Mouse (Mus musculus): ENCODE results near the gene Dpp9. TPM values are rescaled to one million over a fixed set of nuclear protein-coding genes. Genes with fewer than 3 reads are reported as not detected.
A peak's percentile ranks its signal among the peaks of the same experiment; 100 is the strongest.

The Dpp9 gene
- total RNA-seq, 2 experiments from 2014 or later: 17.3 to 25.4 TPM

GRCm38 (mm10) chr17:56144546-56144945, 74.2 kb downstream of the Dpp9 start:
- no peak for ATAC-seq (ENCODE audit: poor library complexity, severe bottlenecking)

GRCm38 (mm10) chr17:56141702-56142605, 76.8 kb downstream of the Dpp9 start:
- no peak for ATAC-seq (ENCODE audit: poor library complexity, severe bottlenecking)

- ATAC-seq (ENCODE audit: poor library complexity, severe bottlenecking): 0 out of 2 replicates have a peak, but pooled peaks have one; percentile 20
Measured at GRCm38 (mm10) chr17:56139858-56140595, 78.7 kb downstream of the Dpp9 start, which contains the start of gene Sema6b. Sema6b (minus strand) TSS chr17:56140343.

- ATAC-seq (ENCODE audit: poor library complexity, severe bottlenecking): no peak
Measured at GRCm38 (mm10) chr17:56139355-56139754, 79.3 kb downstream of the Dpp9 start.

- ATAC-seq (ENCODE audit: poor library complexity, severe bottlenecking): no peak
Measured at GRCm38 (mm10) chr17:56137839-56138613, 80.7 kb downstream of the Dpp9 start.

Other genes with a start within 250 kb of the Dpp9 start
- gene Shd, start 248.4 kb downstream of the Dpp9 start, total RNA-seq (2015): not detected in 2 replicates
- 0.88 TPM in 1 of 2 replicates, not detected in the other for gene Shd, start 248.4 kb downstream of the Dpp9 start, total RNA-seq (2017)
- not detected in 2 replicates for gene Fsd1, start 232.4 kb downstream of the Dpp9 start, total RNA-seq (2015)
- gene Fsd1, start 232.4 kb downstream of the Dpp9 start, total RNA-seq (2017): not detected in 2 replicates
- gene Stap2, start 213.3 kb downstream of the Dpp9 start, total RNA-seq (2015): 0.25 and 0.62 TPM in 2 replicates
- gene Stap2, start 213.3 kb downstream of the Dpp9 start, total RNA-seq (2017): 0.22 and 0.24 TPM in 2 replicates
- gene Mpnd, start 213.2 kb downstream of the Dpp9 start, total RNA-seq (2015): 23.2 and 28.6 TPM in 2 replicates
- gene Mpnd, start 213.2 kb downstream of the Dpp9 start, total RNA-seq (2017): 95.5 and 112 TPM in 2 replicates
- gene Sh3gl1, start 182.3 kb downstream of the Dpp9 start, total RNA-seq (2015): 21.7 and 22.3 TPM in 2 replicates
- gene Sh3gl1, start 182.3 kb downstream of the Dpp9 start, total RNA-seq (2017): 28.4 and 35.0 TPM in 2 replicates
- 8.1 and 9.6 TPM in 2 replicates for gene Chaf1a, start 178.5 kb downstream of the Dpp9 start, total RNA-seq (2015)
- gene Chaf1a, start 178.5 kb downstream of the Dpp9 start, total RNA-seq (2017): 18.3 and 22.2 TPM in 2 replicates
- gene Ubxn6, start 143.9 kb downstream of the Dpp9 start, total RNA-seq (2015): 12.9 and 13.2 TPM in 2 replicates
- 17.0 and 30.7 TPM in 2 replicates for gene Ubxn6, start 143.9 kb downstream of the Dpp9 start, total RNA-seq (2017)
- gene Hdgfl2, start 139.3 kb downstream of the Dpp9 start, total RNA-seq (2015): 14.9 and 17.9 TPM in 2 replicates
- 43.4 and 52.8 TPM in 2 replicates for gene Hdgfl2, start 139.3 kb downstream of the Dpp9 start, total RNA-seq (2017)
- gene Plin4, start 109.1 kb downstream of the Dpp9 start, total RNA-seq (2015): 0.09 TPM in 2 replicates
- 0.18 TPM in 1 of 2 replicates, not detected in the other for gene Plin4, start 109.1 kb downstream of the Dpp9 start, total RNA-seq (2017)
- 0.18 TPM in 1 of 2 replicates, not detected in the other for gene Plin5, start 101.3 kb downstream of the Dpp9 start, total RNA-seq (2015)
- gene Plin5, start 101.3 kb downstream of the Dpp9 start, total RNA-seq (2017): 0.45 TPM in 1 of 2 replicates, not detected in the other
- 17.6 and 20.1 TPM in 2 replicates for gene Lrg1, start 96.9 kb downstream of the Dpp9 start, total RNA-seq (2015)
- 23.9 and 33.9 TPM in 2 replicates for gene Lrg1, start 96.9 kb downstream of the Dpp9 start, total RNA-seq (2017)
- gene Sema6b, start 78.6 kb downstream of the Dpp9 start, total RNA-seq (2015): 1.5 TPM in 2 replicates
- 2.0 and 2.7 TPM in 2 replicates for gene Sema6b, start 78.6 kb downstream of the Dpp9 start, total RNA-seq (2017)
- 4.3 and 4.4 TPM in 2 replicates for gene Tnfaip8l1, start 56.4 kb downstream of the Dpp9 start, total RNA-seq (2015)
- 3.2 and 4.8 TPM in 2 replicates for gene Tnfaip8l1, start 56.4 kb downstream of the Dpp9 start, total RNA-seq (2017)
- 27.0 and 32.5 TPM in 2 replicates for gene Mydgf, start 35.0 kb downstream of the Dpp9 start, total RNA-seq (2015)
- gene Mydgf, start 35.0 kb downstream of the Dpp9 start, total RNA-seq (2017): 25.7 and 29.1 TPM in 2 replicates
- 10.2 and 11.8 TPM in 2 replicates for gene Fem1a, start 37.9 kb upstream of the Dpp9 start, total RNA-seq (2015)
- gene Fem1a, start 37.9 kb upstream of the Dpp9 start, total RNA-seq (2017): 15.7 and 16.9 TPM in 2 replicates
- 14.3 and 15.0 TPM in 2 replicates for gene Ticam1, start 57.9 kb upstream of the Dpp9 start, total RNA-seq (2015)
- gene Ticam1, start 57.9 kb upstream of the Dpp9 start, total RNA-seq (2017): 6.0 and 6.1 TPM in 2 replicates
- gene Plin3, start 74.0 kb upstream of the Dpp9 start, total RNA-seq (2015): 7.1 and 9.1 TPM in 2 replicates
- 28.3 and 29.2 TPM in 2 replicates for gene Plin3, start 74.0 kb upstream of the Dpp9 start, total RNA-seq (2017)
- gene Arrdc5, start 81.4 kb upstream of the Dpp9 start, total RNA-seq (2015): not detected in 2 replicates
- gene Arrdc5, start 81.4 kb upstream of the Dpp9 start, total RNA-seq (2017): not detected in 2 replicates
- gene Uhrf1, start 84.4 kb upstream of the Dpp9 start, total RNA-seq (2015): 39.3 and 52.3 TPM in 2 replicates
- 83.7 and 101 TPM in 2 replicates for gene Uhrf1, start 84.4 kb upstream of the Dpp9 start, total RNA-seq (2017)
- gene Kdm4b, start 107.2 kb upstream of the Dpp9 start, total RNA-seq (2015): 8.0 and 10.8 TPM in 2 replicates
- gene Kdm4b, start 107.2 kb upstream of the Dpp9 start, total RNA-seq (2017): 6.7 and 7.1 TPM in 2 replicates